Mouse (Mus musculus) inflammation-experienced regulatory T-cells, adult 6 months (primary cell): ENCODE results near the gene Cfap43. TPM values are rescaled to one million over a fixed set of nuclear protein-coding genes. Genes with fewer than 3 reads are reported as not detected.

Experiments used
- ATAC-seq: one replicate; pipeline ENCODE4 v1.8.0; 2017
- polyA plus RNA-seq, 3 experiments: library from polyadenylated mRNA; unstranded; fragments of 100-300 nt; shearing (Covaris generic); gene quantifications; one replicate each; pipeline ENCODE4 v1.2.1; 2017

Cfap43 gene
- polyA plus RNA-seq, 3 experiments from 2014 or later, result 0.34 to 0.48 (median 0.38) TPM

DNA sequence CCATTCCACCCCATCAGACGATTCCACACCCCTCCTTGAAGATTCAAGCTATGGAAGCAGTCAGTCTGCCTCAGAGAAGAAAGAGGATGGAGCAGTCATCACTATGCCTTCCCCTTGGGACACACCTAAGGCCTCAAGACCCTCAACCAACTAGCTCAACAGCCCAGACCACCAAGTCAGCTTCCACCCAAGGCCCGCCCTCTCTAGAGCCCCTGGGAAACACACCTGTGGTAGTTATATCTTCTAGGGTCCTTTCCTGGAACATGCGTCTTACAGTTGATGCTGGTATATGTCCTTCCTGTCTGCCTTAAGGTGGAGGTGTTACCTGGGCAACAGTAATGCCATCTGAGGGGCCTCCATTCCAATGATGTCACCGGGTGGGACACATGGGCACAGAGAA is 4.9 kb downstream of the Cfap43 start:
- no peak for ATAC-seq

GRCm38 (mm10) chr19:47913344-47913743 is 5.7 kb downstream of the Cfap43 start:
- ATAC-seq, result no peak

DNA sequence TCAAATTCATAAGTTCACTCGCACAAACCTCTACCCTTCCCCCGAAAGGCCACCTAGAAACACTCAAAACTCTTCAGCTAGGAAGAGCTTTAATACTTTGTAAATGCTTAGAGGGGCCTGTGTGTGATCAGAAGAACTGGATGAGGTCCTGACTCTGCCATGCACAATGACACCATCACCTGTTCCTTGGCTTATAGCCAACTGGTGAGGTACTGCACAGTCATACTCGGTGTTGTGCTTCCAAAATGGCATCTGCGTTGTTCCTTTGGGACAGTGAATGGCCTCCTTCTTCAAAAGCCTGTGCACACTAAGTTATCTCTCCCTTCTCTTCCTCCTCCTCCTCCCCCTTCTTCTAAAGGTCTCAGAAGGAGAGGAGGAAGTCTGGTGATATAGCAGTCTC is 8.3 kb downstream of the Cfap43 start:
- ATAC-seq, result peak; percentile 19

DNA sequence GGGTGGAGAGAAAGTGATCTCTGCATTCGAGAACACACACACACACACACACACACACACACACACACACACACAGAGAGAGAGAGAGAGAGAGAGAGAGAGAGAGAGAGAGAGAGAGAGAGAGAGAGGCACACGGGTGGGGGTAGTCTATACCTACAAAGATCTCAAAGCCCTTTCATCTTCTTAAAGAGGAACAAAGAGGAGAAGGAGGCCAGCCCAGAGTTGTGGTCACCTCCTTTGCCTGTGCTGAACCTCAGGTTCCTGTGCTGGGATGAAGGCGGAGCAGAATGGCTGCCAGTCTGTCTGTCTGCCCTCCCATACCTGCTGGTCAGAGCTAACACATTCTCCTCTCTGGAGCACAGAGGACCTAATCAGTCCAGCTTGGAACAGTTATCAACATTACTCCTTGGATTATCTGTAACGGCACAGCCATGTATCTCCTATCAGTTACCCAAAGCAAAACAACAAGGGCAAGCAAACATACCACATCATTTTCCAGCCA is 8.9 kb downstream of the Cfap43 start:
- ATAC-seq, result peak; percentile 83

DNA sequence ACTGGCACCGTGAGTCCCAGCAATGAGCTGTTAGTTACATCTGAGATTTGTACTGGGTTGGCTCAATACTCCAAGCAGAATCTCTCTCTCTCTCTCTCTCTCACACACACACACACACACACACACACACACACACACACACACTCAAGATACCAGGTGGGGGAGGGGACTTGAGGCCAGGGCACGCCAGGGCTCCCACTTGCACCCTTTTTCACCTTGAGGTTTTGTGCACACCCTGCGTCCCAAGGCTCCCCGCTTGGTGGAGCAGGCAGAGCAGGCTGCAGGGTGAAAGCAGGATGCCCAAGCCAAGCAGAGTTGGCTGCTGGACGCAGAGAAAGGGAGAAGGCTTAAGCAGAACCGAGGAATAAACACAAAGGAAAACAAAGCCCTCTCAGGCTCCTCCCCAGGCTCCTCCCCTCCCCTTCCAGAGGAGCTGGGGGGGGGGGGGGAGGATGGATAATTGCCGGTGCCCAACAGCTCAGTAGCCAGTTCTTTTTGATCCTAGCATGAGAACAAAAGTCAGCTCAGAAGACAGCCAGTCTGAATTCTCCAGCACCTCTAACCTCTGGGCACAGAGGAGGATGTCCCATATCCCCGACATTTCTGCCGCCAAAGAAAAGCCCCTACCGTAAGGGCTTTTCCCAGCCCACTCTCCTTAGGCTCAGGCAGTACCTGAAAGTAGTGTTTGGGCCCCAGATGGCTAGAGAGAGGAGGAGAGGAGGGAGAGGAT is 9.5 kb downstream of the Cfap43 start:
- peak; percentile 48 for ATAC-seq

DNA sequence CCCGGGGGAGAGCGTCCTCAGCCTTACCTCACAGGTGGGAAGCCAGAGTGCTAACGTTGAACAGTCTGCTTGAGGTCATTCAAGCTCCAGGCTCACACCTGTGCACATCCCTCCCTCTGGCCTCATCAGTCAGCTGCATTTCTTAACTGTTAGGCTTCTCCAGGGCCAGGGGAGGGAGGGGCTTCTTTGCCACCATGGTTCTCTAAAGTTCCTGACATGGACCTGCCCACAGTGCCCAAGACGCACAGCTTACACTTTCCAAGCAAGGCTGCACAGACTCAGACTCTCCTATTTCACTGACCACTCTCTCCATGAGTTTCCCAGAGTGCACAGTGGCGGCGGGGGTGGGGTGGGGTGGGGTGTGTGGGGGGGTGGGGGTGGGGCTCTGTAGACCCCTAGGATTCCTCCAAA is 10.1 kb downstream of the Cfap43 start:
- ATAC-seq, result no peak

GRCm38 (mm10) chr19:47907596-47907995 is 11.5 kb downstream of the Cfap43 start:
- no peak for ATAC-seq

DNA sequence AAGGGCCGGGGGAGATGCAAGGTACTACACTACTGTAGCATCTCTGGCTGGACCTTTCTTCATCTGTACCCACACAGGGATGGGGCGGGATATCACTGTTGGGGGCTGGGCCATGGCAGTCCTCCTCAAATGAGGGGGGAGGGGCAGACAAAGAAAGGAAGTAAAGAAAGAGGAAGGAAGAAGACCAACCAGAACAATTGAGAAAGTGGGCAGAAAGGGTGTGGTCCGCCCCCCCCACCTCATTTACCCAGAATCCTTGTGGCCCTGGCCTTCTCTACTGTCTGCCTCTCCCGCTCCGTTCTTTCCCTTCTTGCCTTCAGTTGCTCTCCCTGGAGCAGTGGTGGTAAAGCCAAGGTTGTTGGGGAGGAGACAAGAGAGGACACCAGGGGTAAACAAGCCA is 13.5 kb downstream of the Cfap43 start:
- ATAC-seq, result no peak

- ATAC-seq, result no peak
Observed at GRCm38 (mm10) chr19:47905081-47905480, 14.0 kb downstream of the Cfap43 start.

GRCm38 (mm10) chr19:47903679-47904078 is 15.4 kb downstream of the Cfap43 start:
- no peak for ATAC-seq

DNA sequence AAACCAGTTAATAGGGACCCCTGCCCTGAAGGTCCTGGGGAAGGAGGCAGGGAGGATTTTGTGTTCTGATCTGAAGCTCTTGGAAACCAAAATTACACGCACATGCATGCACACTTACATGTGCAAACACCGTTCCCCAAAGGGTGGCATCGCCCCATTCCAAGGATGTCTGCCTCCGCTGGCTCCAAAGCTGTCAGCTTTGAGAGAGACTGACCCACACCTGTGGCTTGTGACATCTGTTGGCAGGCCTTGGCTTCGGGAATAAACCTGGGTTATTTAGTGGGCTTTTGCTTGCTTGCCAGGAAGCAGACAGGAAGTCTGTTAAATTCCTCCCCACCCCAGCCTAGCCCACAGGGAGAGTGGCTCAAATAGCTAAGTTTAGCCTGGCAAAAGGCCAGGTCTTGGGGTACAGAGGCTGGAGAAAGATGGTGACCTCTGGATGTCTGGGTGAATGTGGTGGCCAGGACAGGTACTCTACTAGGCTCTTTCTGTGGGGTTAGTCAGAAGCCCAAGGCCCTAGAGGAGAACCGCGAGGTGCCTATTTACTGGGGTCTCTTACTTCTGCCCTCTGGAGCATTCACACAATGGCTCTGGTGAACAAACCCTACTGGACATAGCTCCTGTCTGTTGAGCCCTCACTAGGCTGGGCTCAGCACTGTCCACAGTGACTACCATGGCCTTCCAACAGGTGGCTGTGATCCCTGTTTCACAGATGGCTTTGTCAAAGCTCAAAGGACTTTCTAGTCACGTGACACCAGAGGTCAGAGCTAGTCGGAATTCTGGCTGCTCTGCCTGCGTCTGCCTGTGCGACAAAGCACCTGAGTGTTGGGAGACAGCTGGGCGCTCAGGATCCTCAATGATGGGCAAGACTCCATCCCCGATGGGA is 16.5 kb downstream of the Cfap43 start:
- no peak for ATAC-seq

GRCm38 (mm10) chr19:47900558-47900957 is 18.5 kb downstream of the Cfap43 start:
- no peak for ATAC-seq

- no peak for ATAC-seq
Observed at GRCm38 (mm10) chr19:47900012-47900411, 19.1 kb downstream of the Cfap43 start.

- peak; percentile 81 for ATAC-seq
Observed at GRCm38 (mm10) chr19:47898472-47899079, 20.5 kb downstream of the Cfap43 start.

GRCm38 (mm10) chr19:47893092-47893491 is 26.0 kb downstream of the Cfap43 start:
- ATAC-seq, result no peak

- ATAC-seq, result no peak
Observed at GRCm38 (mm10) chr19:47891562-47892312, 27.4 kb downstream of the Cfap43 start.

DNA sequence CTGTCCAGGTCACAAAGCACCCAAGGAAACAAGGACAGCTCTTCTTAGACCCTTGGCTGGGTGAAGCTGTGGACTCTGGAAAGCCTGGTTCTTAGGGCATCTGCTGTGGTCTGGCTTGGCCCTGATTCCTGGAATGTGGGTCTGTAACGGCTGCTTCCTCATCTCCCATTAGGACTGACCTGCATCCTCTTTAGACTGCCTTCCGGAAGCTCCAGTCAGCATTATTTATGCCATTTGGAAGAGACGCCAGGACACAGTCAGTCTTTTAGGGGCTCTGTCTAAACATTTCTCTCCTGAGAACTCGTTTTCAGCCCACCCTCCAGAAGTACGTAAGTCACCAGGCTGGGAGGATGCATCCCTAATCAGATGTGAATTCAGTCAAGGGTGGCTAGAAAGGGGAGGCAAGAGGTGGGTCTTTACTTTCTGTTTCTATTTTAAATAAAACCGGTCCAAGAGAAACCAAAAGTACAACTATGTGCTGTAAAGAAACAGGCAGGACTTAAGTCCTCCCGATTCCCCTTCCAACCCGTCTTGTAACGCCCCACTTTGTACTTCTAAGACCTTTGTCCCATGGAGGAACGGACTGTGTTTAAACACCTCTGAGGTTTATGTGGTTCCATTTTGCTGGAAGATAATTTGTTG is 28.5 kb downstream of the Cfap43 start:
- peak; percentile 66 for ATAC-seq

- no peak for ATAC-seq
Observed at GRCm38 (mm10) chr19:47888037-47888436, 31.1 kb downstream of the Cfap43 start.

DNA sequence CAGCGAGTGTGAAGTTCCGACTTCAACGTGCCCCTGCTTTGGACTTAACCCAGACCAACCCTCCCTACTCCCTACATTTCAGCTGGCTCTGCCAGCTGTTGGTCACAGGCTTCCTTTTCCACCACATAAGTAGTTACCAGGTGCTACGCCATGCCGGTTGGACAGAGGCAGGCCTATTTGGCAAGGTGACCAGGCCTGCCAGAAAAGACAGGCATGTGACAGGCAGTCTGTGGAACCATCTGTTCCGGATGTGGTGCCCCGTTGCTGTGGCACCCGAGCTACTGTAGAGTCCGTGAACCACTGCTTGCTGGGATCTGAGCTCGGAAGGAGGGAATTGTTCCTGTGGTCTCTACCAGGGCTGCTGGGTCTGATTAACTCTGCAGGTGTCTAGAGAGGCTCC is 31.7 kb downstream of the Cfap43 start:
- peak; percentile 71 for ATAC-seq

DNA sequence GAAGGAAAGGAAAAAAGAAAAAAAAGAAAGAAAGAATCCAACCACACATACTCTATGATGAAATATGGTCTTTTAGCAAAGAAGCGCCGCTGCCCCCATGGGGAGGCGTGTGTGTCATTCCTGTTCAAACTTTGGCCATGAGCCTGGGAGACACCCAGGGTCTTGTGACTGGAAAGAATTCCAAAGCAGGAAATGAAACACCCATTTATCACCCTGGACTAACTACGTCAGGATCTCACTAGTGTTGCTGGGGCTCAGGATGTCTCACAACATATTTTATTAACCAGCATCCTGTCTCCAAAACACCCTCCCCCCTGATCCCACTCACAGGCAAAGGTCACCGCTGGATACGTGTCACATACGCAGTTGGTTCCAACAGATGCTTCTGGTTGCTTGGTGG is 32.5 kb downstream of the Cfap43 start:
- no peak for ATAC-seq

DNA sequence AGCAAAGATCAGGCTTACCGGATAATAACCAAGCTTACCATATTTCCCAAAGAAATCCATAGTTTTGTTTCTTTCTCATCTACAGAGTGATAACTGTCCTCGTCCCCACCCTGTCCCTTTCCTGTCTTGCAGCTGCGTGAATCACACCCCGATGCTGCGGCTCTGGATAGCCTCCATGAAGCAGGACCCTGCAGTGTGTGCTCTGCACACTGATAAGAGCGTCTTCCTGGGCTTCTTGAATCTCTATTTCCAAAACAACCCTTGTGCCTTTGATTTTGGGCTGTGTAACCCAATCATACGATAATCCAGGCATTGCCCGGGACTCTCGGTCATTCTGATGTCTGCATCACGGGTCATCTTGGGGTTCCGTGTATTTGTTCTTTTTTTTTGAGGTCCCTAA is 33.2 kb downstream of the Cfap43 start:
- no peak for ATAC-seq

DNA sequence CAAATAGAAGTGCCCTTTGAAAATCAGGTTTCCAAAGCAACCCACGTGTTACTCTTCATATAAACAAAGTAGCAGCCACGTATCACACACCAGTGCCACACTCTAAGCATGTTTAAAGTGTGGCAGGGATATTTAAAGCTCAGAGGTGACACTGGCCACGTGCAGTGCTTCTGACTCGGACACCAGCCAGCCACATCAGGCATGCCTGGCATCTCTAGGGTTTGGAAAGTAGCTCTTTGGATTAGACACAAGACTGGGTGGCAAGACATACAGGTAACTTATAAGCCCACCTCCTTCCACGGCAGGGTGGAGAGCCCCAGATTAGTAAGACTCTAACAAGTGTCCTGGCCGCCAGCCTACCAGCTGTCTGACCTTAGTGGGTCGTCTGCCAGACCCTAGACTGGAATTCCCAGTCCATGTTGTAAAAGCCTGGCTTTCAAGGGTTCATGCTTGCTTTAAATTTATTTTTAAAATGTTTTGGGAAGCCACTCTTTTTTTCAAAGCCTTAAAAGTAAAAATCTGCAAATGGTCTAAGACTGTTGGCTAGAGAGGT is 33.8 kb downstream of the Cfap43 start:
- no peak for ATAC-seq
